Mouse (Mus musculus): ENCODE data around the gene Nefh.
A peak's percentile ranks its signal among the peaks of the same experiment; 100 is the strongest.

Nefh gene

DNA sequence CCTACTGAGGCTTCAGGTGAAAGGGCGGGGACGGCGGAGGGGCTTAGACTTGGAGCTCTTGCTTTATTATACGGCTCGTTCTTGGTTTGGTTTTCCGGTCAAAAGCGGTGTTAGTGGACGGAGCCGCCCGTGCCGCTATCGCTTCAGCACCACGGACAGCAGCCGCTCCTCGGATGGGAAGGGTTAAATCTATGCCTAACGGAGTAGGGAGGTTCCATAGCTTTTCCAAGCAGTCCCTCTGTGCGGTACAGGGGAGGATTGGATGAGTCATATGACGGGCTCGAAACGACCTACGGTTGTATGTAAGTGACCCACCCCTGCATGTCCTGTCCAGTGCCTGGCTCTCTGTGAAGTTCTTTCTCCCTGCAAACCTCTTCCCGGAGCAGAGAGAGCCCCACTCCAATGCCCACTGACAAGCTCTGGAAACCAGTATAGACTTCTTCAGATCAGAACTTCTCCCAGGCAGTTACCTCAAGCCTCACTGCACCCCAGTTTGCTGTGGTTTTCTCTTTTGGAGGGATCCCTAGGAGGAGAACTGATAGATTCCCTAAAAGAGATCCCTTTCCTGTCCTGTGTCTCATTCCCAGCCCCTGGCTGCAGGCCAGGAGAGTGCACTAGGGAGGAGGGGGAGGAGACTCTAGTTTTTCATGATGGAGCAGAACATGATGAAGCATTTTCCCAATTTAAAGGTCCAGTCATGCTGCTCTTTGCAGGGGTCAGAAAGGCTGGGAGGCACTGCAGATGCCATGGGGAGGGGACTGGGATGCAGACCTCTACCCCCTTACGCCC lies 1.6 kb upstream of the Nefh start:
- no peak for DNase-seq (ENCODE audit: low spot score)

DNA sequence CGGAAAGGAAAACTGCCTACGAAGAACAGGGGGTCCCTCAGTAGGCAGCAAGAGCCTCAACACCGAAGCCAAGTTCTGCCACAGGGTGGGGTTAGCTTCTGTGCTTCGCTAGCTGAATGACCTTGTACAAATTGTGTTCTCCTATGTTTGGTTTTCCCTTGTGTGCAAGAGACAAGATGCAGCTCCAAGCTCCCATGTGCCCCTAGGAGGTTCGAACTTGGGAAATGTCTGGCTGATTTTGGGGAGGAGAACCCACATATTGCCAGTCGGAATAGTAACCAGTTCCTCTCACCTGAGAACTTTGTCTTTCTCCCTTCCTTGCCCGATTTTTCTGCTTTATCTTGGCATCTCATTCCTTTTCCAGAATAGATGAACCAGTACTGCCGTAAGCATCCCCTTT lies 928 bp upstream of the Nefh start:
- no peak for DNase-seq (ENCODE audit: low spot score)

DNA sequence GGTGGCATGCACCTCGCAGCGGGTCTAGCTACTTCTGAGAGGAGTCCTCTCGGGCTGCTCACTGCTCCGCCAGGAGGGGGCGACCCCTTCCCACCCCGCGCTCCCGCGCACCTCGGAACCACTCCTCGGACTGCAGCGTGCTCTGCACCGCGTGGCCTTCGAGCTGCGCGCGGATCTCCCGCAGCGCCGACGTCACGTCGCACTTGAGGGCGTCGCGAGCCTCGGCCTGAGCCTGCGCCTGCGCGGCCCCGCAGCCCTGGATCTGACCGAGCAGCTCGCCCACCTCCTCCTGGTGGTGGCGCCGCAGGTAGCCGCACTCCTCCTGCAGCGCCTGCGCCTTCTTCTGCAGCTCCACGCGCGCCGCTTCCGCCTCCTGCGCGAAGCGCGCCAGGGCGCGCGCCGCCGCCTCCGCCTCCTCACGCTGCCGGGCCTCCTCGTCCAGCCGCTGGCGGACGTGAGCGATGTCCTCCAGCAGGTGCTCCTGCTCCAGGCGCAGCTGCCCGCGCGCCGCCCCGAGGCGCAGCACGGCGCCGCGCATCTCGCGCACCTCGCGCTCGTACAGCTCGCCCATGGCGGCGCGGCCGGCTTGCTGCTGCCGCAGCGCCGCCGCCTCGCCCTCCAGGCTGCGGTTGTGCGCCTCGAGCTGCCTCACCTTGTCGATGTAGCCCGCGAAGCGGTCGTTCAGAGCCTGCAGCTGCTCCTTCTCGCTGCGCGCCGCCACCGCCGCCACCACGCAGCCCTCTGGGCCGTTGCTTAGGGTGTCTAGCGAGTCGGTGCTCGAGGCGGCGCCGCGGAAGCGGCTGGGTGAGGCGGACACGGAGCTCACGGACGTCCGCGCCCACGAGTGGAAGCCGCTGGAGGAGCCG lies 684 bp downstream of the Nefh start:
- peak; percentile 85 for DNase-seq (ENCODE audit: low spot score)

DNA sequence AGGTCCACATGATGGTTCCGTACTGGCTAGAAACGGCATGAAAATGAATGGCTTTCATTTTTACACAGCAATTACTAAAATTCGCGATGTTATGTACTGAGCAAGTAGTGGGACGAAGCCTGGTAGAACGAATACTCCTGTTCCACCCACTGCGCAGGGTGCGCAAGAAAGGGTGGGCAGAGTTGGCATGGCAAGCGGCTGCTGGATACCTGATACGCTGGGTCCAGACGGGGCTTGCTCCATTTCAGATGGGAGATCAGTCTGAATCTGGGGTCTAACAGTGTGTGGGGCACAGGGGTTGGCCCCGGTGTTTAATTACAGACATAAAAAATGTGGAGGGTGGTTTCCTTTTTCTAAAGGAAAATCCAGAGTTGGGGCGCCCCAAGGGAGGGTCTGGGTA lies 1.3 kb downstream of the Nefh start:
- DNase-seq (ENCODE audit: low spot score) = no peak

DNA sequence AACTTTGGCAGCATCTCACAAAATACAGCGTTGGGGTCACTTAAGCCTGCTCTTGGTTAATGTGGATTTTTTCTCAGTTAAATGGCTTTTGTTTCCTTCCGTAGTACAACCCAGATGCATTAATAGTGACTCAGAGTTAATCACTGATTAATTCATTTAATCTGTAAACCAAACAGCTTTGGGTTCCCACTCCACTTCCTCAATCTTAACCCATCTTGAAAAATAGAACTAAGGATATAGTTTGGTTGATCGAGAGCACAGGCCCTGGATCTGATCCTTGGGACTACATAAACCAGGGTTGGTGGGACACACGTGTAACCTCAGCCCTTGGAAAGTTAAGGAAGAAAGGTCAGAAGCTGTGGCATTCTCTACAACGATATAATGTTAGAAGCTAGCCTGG lies 11.6 kb downstream of the Nefh start:
- no peak for DNase-seq (ENCODE audit: low spot score)

DNA sequence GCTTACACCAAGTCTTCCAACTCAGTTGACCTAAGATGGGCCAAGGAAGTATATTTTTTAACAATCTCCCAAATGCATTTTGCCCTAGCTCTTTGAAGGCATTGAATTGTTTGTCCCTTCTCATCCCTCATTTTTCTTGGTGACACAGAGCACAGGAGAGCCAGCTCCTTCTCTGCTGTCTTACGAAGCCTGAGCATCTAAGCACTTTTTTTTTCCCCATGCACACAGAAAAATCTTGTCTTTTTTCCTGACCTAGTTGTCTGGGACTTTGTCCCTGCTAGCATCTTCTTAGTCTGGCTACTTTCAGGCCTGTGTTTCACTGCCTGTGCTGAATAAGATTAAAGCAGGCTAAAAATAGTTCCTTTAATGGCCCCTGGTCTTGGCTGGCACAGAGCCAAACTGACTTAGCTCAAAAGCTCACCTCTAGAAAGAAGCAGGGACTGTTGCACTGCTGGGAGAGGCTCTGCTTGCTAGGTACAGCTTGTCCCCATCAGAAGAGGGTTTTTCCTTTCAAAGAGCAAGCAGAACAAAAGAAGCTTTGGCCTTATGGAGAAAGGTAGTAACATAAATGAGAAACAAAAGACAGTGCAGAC lies 16.8 kb downstream of the Nefh start:
- no peak for DNase-seq (ENCODE audit: low spot score)

DNA sequence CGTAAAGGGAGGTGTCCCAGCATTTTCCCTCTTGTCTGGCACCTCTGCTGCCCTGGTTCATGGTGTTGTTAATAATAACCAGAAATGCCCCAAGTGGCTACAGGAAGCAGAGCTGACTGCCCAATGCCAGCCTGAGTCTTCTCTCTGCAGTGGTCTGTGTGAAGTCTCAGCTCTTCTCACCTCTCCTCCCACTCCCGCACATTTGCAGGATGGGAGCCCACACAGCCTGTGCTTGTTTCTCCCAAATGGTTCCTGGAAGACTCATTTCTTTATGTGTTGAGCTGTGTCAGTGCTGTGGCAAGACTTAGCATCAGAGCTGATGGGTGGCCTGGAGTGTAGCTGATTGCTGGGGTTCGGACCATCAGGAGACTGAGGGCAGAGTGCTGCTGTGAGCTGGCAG lies 20.6 kb downstream of the Nefh start:
- DNase-seq (ENCODE audit: low spot score) = no peak

DNA sequence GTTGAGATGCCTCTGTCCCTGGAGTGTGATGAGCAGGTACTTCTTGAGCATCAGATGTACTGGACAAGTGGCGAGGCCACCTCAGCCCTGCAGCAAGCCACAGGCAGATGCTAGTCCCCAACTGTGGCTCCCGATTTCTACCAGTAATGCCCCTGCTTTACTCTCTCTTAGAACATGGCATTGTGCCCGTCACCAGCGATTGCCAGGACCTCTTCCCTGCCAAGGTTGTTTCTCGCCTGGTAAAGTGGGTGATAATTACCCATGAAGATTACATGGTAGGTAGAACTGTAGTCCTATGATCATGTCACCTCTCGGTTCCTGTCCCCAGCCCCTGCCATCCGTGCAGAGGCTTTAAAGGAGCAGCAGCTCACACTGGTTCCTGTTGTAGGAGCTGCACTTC lies 26.1 kb downstream of the Nefh start:
- DNase-seq (ENCODE audit: low spot score) = no peak

DNA sequence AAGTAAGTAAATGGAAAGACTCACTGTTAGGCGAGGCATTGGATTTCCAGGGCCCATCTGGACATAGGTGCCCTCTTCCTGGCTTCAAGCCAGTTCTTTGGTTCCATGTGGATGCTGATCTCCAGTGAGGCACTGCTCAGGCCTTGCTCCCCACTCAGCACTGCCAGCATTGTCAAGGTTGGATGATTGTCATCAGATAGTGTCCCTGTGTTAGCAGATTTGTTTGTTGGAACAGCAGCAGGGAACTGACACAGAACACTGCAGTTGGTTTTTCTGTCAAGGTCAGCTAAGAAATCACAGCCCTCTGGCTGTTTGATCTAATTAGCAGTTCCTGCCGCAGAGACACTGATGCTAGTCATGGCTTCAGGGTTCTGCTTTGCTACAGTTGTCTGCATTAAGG lies 26.6 kb downstream of the Nefh start:
- DNase-seq (ENCODE audit: low spot score) = no peak

DNA sequence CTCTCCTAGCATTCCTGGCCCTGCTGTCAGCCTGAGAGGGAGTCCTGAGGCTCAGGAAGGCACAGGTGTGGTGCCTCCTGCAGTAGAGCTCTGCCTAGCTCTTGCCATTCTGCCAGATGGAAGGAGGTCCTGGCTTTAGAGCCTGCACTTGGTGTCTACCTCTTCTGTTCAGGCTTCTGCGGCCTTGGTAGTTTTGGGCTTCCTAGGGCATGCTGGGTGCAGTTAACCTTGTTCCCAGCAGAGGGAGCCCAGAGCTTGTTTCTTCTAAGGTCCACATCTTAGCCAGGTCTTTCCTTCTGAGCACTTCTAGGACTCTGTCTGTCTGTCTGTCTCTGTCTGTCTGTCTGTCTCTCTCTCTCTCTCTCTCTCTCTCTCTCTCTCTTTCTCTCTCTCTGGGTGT lies 31.8 kb downstream of the Nefh start:
- DNase-seq (ENCODE audit: low spot score) = no peak

DNA sequence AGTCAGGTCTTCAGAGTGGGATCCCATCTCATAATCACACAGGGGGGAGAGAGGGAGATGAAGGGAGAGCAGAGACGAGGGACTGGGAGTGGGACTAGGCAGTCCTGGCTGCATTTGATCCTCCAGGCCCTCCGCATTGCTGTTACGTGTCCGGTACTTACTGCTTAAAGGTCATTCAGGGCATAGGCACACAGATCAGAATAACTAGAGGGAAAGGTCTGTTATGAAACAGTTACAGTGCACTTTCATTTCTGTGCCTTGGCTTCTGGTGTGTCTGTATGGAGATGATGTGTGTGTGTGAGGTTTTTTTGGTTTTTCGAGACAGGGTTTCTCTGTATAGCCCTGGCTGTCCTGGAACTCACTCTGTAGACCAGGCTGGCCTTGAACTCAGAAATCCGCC lies 41.6 kb downstream of the Nefh start:
- no peak for DNase-seq (ENCODE audit: low spot score)

DNA sequence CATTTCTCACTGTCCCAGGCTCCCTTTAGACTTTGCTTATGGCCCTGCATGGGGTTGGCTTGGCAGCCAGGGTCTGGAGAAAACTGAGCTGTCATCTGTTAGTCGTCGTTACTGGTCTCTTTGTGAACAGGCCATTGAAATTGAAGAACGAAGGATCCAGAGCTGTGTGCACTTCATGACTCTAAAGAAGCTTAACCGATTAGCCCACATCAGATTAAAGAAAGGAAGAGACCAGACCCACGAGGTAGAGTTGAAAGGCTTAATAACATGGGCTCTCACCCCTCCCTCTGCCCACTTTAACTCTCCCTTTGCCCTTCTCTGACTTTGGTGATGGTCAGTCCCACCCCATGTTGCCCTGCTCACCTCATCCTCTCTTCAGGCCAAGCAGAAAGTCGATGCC lies 45.9 kb downstream of the Nefh start:
- no peak for DNase-seq (ENCODE audit: low spot score)

DNA sequence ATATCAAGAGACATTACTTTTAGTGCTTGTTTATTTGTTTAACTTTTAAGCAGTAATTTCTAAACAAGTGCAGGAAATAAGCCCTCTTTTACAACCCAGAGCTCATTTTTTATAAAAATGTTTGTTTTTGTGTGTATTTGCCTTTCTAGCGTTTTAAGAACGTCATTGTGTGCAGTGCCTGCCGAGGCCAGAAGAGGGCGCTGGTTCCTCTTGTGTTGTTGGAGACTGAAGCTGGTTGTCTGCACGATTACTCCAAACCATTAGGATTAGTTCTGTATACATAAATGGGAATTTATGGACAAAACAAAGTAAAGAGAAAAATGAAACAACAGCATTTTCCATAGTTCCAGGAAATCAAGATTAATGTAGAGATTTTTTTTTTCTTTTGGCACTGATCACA lies 47.4 kb downstream of the Nefh start:
- DNase-seq (ENCODE audit: low spot score) = no peak

DNA sequence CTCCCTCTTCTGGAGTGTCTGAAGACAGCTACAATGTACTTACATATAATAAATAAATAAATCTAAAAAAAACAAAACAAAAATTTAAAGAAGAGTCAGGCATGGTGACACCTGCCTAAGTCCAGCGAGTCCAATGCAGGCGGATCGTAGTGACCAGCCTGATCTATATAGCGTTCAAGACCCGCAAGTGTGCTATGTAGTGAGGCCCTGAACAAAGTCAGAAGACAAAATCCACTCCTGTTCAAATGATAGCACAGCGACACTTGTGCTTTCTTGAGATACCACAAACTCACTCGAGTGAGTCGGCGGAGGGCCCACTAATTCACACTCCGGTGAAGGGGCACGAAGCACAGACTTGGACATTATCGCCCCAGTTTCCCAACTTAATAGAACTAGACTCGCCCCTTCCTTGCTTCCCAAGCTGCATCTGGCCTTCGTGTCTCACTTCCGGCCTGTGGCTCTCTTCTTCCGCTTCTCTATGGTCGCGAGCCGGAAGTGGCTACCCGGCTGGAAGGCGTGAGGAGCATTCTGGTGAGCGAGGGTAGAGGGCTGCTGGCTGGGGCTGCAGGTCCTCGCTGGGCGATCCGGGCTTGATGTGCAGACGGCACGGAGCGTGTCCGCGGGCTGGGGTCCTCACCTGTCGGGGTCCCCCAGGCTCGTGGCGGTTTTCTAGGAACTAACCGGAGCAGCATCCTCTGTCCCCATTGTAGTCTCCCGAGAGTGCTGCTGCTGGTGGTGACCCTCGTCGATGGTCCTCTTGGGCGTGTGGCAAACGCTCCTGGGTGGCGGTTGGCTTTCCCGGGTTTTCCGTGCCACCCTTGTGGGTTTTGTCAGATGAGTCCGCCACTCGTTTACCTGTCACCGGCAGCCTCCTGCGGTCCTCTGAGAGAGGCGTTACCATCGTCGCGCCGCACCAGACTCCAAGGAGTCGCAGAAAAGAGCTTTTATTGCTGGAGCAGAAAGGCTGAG lies 52.7 kb downstream of the Nefh start, which contains the start of gene Thoc5:
Gene Thoc5, plus strand, starts transcription at position 473 of the 969 bp plus-strand sequence.
- peak; percentile 69 for DNase-seq (ENCODE audit: low spot score)
